Mouse (Mus musculus) brain, adult 2 months (tissue): ENCODE results near the gene Clec4a2.
A peak's percentile ranks its signal among the peaks of the same experiment; 100 is the strongest.
"Not testable (repeated sequence)": the region's sequence is repeated elsewhere in the genome, so short reads cannot be mapped to it uniquely, and the experiment has no call there.

Experiments used
- DNase-seq: peaks from one replicate; pipeline ENCODE4 v3.0.0; 2011; ENCODE audit warnings: low read depth, low spot score

Gene Clec4a2

DNA sequence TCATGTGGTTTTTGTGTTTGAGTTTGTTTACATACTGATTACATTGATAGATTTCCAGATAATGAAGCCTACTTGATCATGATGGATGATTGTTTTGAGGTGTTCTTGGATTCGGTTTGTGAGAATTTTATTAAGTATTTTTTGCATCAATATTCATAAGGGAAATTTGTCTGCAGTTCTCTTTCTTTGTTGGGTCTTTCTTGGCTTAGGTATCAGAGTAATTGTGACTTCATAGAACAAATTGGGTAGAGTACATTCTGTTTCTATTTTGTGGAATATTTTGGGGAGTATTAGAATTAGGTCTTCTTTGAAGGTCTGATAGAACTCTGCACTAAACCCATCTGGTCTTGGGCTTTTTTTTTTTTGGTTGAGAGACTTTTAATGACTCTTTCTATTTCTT is at the start of gene Clec4a2:
TSS of gene Clec4a2 (plus strand) at position 301 of the 400 bp plus-strand sequence.
- not testable (repeated sequence) for DNase-seq

GRCm38 (mm10) chr6:123095125-123095843 is 10.9 kb upstream of the Clec4a2 start:
- no peak for DNase-seq

- DNase-seq = peak; percentile 9
Measured at GRCm38 (mm10) chr6:123123195-123123594, 17.0 kb downstream of the Clec4a2 start.

GRCm38 (mm10) chr6:123127173-123127572 is 20.9 kb downstream of the Clec4a2 start:
- no peak for DNase-seq

DNA sequence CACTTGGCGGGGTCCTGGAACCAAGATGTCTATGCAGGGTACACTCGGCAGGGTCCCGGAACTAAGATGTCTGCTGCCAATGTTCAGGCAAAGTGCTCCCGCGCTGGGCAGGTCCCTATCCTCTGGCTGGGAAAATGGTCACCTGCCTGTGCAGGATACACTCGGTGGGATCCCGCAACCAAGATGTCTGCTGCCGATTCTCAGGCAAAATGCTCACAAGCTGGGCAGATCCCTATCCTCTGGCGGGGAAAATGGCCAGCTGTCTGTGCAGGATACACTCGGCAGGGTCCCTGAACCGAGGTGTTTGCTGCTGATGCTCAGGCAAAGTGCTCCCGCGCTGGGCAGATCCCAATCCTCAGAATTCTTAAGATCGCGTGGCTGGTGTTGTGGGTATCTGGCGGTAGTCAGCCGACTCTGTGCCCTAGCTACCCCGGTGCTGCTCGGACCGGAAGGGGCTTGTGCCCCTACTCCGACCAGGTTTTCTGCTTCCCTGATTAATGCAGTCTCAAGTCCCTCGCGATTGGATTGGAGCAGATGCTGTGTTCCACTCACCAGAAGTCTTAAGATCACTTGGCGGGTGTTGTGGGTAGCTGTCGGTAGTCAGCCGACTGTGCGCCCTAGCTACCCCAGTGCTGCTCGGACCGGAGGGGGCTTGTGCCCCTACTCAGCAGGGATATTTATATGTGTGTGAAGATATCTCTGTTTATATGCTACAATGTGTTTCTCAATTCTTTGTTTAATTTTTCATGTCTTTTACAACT is 31.7 kb downstream of the Clec4a2 start:
- not testable (repeated sequence) for DNase-seq

GRCm38 (mm10) chr6:123170106-123170505 is 63.9 kb downstream of the Clec4a2 start:
- DNase-seq = no peak

DNA sequence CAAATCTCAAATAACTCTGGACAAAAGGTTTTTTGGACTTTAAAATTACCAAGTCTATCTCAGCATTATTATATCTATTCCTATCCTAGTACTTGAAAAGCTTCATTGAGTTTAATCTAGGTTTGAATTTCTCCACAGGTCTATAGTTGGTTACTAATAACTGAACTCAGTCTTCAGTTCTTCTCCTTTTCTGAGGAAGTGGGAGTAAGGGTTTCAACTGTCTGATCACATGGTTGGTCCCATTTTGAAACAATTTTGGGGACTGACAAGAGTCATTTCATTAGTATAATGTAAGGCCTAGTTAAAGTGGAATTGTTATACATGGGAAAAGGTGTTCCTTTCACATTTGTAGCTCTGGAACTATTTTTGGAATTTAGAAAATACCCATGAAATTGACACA is 64.8 kb downstream of the Clec4a2 start:
- DNase-seq = no peak

- no peak for DNase-seq
Measured at GRCm38 (mm10) chr6:123172593-123172992, 66.4 kb downstream of the Clec4a2 start, which contains the start of gene Clec4b2. TSS of gene Clec4b2 (plus strand) at chr6:123172893.

- no peak for DNase-seq
Measured at GRCm38 (mm10) chr6:123175549-123175948, 69.3 kb downstream of the Clec4a2 start.

GRCm38 (mm10) chr6:123184862-123185261 is 78.6 kb downstream of the Clec4a2 start:
- peak; percentile 15 for DNase-seq
